Mouse (Mus musculus) neutrophil, adult 5-6 weeks (primary cell): ENCODE results near the gene Gm8127. TPM values are rescaled to one million over a fixed set of nuclear protein-coding genes. Genes with fewer than 3 reads are reported as not detected.
"Not testable (repeated sequence)": the region's sequence is repeated elsewhere in the genome, so short reads cannot be mapped to it uniquely, and the experiment has no call there.

Experiments used
- ATAC-seq: fragments of 151-379, 151-347 bp; 2 replicates; pipeline ENCODE4 v1.8.0; 2017; ENCODE audit warnings: mild to moderate bottlenecking, moderate TSS enrichment; ENCODE audit not compliant: insufficient number of reproducible peaks, poor library complexity, low FRiP score, severe bottlenecking; ENCODE audit errors: extremely low read depth
- total RNA-seq: library from RNA; stranded (forward); fragments of 200-1000 nt; gene quantifications from 2 replicates; pipeline ENCODE4 v1.2.3, GENCODE M21; 2017

Gene Gm8127
- not detected in 2 replicates for total RNA-seq

- ATAC-seq, result not testable (repeated sequence)
Measured at GRCm38 (mm10) chr14:43293503-43293902, at the start of gene Gm8127. Gene Gm8127, minus strand, starts transcription at chr14:43293832.

- ATAC-seq, result not testable (repeated sequence)
Measured at GRCm38 (mm10) chr14:43337646-43338045, 44.0 kb upstream of the Gm8127 start.

GRCm38 (mm10) chr14:43331362-43331880 is 37.8 kb upstream of the Gm8127 start:
- ATAC-seq, result not testable (repeated sequence)

GRCm38 (mm10) chr14:43328603-43329002 is 35.0 kb upstream of the Gm8127 start:
- ATAC-seq, result not testable (repeated sequence)

DNA sequence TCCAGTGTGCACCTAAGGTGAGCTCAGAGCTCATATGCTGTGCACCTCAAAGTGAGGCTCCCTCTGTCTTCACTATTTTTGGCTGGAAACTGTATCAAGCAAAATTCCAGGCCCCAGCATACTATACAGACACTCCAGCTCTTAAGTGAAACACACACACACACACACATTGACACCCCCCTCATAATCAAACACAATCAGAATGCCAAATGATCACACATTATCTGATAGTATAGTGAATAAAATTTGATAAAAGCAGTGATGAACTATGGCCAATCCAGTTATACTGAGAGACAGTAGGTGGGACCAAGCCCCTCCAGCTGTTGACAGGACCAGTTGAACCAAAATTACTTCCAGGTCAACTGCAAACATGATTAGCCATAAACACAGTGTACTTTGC is 25.9 kb upstream of the Gm8127 start:
- not testable (repeated sequence) for ATAC-seq

- ATAC-seq, result not testable (repeated sequence)
Measured at GRCm38 (mm10) chr14:43278681-43279080, 15.0 kb downstream of the Gm8127 start.

- not testable (repeated sequence) for ATAC-seq
Measured at GRCm38 (mm10) chr14:43278146-43278545, 15.5 kb downstream of the Gm8127 start.

DNA sequence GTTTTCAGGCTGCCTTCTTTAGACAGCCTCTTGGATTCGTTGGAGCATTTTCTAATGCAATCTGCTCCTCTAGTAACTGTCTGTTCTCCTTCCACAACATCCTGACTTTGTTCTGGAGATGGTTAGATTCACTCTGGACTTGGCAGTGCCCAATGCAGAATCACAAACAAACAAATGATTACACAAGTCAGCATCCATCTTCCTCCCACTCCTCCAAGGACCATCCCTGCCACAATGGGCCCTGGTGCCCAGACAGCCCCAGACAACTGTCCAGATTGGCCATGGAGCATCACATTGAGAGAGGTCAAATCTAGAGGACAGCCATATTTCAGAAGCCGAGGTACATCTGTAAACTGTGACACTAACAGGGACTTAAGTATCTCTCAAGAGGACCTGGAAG is 16.2 kb downstream of the Gm8127 start:
- ATAC-seq, result not testable (repeated sequence)

GRCm38 (mm10) chr14:43275752-43276151 is 17.9 kb downstream of the Gm8127 start:
- not testable (repeated sequence) for ATAC-seq

GRCm38 (mm10) chr14:43274986-43275511 is 18.6 kb downstream of the Gm8127 start, which contains the start of gene Gm9732:
Gene Gm9732, plus strand, starts transcription at chr14:43275036.
- ATAC-seq, result not testable (repeated sequence)

DNA sequence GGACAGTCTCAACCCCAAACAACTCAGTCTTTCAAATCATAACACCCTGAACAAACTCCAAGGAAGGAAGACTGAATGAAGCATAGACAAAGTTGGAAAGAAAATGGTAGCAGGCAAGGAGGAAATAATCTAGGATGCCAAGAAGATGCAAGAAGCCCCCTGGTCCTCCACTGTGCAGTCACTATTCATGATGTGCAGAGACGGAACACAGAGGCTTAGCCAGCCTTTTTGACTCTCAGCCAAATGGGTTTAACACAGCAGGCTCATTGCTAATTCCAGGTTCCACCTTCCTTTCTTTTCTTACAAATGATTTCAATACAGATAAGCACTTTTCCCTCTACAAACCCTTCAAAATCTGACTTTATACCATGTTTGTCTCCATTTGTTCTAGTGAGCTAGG is 20.5 kb downstream of the Gm8127 start:
- ATAC-seq, result not testable (repeated sequence)

GRCm38 (mm10) chr14:43269211-43269610 is 24.4 kb downstream of the Gm8127 start:
- ATAC-seq, result not testable (repeated sequence)

GRCm38 (mm10) chr14:43268521-43269084 is 25.0 kb downstream of the Gm8127 start:
- ATAC-seq, result not testable (repeated sequence)

GRCm38 (mm10) chr14:43263421-43263820 is 30.2 kb downstream of the Gm8127 start:
- ATAC-seq, result not testable (repeated sequence)

GRCm38 (mm10) chr14:43258349-43258748 is 35.3 kb downstream of the Gm8127 start, which contains the start of gene Gm8126:
Gene Gm8126, plus strand, starts transcription at chr14:43258649.
- not testable (repeated sequence) for ATAC-seq

DNA sequence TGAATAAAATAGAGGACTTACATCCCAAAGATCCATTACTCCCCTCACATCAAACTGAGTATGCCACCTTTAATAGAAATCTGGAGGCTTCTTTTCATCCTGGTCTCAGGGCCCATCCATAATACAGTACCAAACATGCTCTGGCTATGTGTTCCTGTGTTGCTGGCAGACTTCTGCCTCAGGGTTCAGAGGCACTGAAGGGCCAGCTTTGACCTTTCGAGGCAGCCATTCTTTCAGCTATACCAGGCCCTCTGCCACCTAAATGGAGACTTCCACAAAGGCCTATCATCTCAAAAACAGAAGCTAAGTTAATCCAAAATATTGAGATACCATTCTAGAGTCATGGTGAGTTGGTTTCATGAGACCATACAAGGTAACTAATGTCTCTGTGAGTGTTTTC is 37.1 kb downstream of the Gm8127 start:
- not testable (repeated sequence) for ATAC-seq

DNA sequence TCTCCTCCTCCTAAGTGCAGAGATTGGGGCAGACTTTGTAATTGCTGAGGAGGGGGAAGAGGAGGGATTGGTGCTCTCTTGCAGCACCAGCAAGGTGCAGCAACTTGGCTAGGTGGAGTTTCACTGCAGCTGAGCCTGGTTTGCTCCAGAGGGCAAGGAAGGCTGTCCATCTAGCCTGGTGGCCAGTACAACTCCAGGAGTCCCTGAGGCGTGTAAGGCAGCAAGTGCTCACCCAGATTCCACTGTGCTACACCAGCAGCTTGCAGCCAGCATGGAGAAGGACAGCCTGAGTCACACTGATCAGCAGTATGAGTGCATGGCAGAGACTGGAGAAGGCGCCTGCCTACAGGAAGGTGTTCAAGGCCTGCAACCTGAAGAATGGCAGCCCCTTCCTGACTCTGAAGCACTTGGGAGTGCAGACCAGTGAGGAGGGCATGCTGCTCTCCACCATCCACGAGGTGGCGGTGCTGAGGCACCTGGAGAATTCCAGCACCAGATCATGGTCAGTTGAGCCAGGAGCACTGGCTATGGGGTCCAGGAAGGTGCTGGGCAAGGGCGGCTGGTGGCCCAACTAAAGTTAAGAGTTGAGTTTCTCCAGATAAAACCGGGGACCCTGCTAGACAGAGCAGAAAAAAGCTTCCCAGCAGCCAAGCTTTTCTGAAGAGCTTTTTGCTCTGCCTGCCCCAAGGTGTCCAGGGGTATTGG is 42.9 kb downstream of the Gm8127 start:
- not testable (repeated sequence) for ATAC-seq

- ATAC-seq, result not testable (repeated sequence)
Measured at GRCm38 (mm10) chr14:43249611-43250170, 43.9 kb downstream of the Gm8127 start.
